Mouse (Mus musculus) frontal cortex, postnatal 14 days (tissue): ENCODE results near the gene Scnn1g.

Experiments used
- DNase-seq, 2 experiments: peaks; one replicate each; pipeline ENCODE4 v3.0.0; 2022; ENCODE audit warnings: low spot score in 2 of 2

Scnn1g gene

GRCm38 (mm10) chr7:121778553-121778952 lies 44.3 kb downstream of the Scnn1g start:
- DNase-seq: no peak

GRCm38 (mm10) chr7:121778980-121779379 lies 44.7 kb downstream of the Scnn1g start:
- no peak for DNase-seq

- no peak for DNase-seq
Measured at GRCm38 (mm10) chr7:121779409-121779808, 45.1 kb downstream of the Scnn1g start.

- DNase-seq: no peak
Measured at GRCm38 (mm10) chr7:121782188-121782909, 48.1 kb downstream of the Scnn1g start.

GRCm38 (mm10) chr7:121785651-121786228 lies 51.5 kb downstream of the Scnn1g start:
- DNase-seq: no peak

GRCm38 (mm10) chr7:121797781-121798180 lies 63.5 kb downstream of the Scnn1g start:
- no peak for DNase-seq

- no peak for DNase-seq
Measured at GRCm38 (mm10) chr7:121802471-121802870, 68.2 kb downstream of the Scnn1g start.

- no peak for DNase-seq
Measured at GRCm38 (mm10) chr7:121803011-121803410, 68.7 kb downstream of the Scnn1g start.

GRCm38 (mm10) chr7:121805811-121806496 lies 71.7 kb downstream of the Scnn1g start:
- DNase-seq: peak; percentile 15 to 30

- DNase-seq: no peak
Measured at GRCm38 (mm10) chr7:121807726-121808580, 73.7 kb downstream of the Scnn1g start.
